Mouse (Mus musculus) olfactory bulb, adult 2 months (tissue): ENCODE data around the gene Megf6.

Experiments used
- CTCF ChIP-seq: fragments of 200-500 bp; IDR thresholded peaks from 2 replicates; pipeline ENCODE4 v1.5.1; 2012; ENCODE audit warnings: low read depth, mild to moderate bottlenecking, low read length, moderate library complexity; ENCODE audit not compliant: insufficient read depth
- POLR2A ChIP-seq: fragments of 200-500 bp; IDR thresholded peaks from 2 replicates; pipeline ENCODE4 v1.6.1; 2012; ENCODE audit warnings: mild to moderate bottlenecking, low read depth, low read length, moderate library complexity; ENCODE audit not compliant: insufficient read depth

GRCm38 (mm10) chr4:154197961-154198360, 27.4 kb downstream of the Megf6 start:
- TF ChIP-seq POLR2A (no peak), CTCF (no peak)
